Mouse (Mus musculus): ENCODE data around the gene Chaf1a.

The Chaf1a gene

DNA sequence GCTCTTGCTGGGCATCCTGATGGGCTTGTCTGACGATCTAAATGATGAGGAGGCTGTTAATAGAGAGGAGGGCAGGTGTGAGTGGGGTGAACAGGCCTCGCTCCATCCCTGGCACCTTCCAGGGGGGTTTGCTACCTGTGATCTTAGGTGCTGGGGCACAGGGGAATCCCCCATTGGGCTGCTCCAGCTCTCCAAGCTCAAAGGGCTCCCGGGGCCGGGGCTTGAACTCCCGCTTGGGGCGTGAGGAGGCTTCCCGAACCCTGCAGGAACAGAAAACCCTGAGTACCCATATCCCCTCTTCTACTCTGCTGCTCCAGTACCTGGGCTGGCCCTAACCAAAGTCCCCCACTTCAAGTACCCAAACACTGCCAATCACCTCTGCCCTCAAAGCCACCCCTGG, 22.4 kb upstream of the Chaf1a start:
- in situ Hi-C loops (cut with MboI; ENCODE audit: low pct_unique_long_range_greater_than_20kb in 1 of 2, low sequenced_read_pairs in 2 of 2, unreplicated experiment in 1 of 2), result no loop called here

DNA sequence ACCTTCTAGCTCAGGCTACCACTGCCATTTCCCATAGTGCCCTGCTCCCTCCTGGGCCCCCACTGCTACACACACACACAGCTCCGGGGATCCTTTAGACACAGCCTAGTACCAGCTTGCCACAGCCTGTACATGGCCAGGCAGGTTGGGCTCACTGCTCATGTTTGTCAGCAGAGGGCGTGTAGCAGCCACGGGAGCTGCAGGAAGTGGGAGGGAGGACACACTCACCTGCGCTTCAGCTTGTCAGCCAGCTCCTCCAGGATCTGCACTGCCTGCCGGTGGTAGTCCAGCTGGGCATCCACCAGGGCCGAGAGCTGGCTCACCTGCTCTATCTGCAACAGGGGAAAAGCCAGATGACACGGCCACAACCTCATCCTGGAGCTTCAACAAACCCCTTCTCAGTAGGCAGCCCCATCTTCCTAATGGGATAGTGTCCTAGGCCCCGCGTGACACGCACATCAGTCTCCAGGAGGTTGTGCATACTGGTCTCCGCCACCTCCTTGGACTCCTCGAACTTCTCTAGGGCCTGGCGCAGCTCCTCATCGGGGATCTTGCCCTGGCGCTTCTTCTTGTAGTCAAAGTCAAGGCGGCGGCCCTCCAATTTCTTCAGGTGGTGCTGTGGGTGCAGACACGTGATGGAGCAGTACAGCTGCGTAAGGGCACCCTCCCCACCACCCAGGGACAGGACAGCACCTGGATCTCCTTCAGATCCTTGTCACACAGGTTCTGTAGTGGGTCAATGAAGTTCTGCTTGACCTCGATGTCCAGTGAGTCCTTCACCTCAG, 21.7 kb upstream of the Chaf1a start:
- in situ Hi-C loops (cut with MboI; ENCODE audit: low pct_unique_long_range_greater_than_20kb in 1 of 2, low sequenced_read_pairs in 2 of 2, unreplicated experiment in 1 of 2), result no loop called here

DNA sequence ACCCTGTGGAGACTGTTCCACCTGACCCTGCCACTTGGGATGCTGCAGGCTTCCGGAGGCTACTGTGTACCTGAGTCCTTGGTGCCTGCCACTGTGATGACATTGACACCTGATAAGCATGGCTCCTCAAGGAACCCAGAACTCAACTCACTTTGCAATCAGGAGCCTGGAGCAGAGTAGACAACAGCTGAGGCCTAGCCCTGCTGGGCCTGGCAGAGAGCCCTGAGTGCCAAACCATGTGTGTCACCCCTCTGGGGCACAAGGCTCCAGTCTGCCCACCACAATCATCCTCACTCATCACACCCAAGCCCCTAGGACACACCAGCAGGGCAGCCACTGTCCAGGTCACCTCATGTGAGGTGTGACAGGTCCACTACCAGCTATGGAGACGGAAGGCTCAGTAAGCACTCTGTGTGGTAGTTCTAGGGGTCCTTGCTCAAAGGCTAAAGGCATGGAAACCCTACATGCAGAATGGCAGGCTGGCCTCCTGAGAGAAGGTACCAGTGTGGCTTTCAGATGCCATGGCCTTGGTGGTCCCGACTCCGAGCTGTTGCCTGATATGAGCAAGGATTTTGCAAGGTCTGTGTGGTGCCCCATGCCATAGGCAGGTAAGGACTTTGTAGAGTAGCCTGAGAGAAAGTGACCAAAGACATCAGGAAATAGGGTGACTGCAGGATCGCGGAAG, 19.7 kb upstream of the Chaf1a start:
- in situ Hi-C loops (cut with MboI; ENCODE audit: low pct_unique_long_range_greater_than_20kb in 1 of 2, low sequenced_read_pairs in 2 of 2, unreplicated experiment in 1 of 2), result no loop called here

DNA sequence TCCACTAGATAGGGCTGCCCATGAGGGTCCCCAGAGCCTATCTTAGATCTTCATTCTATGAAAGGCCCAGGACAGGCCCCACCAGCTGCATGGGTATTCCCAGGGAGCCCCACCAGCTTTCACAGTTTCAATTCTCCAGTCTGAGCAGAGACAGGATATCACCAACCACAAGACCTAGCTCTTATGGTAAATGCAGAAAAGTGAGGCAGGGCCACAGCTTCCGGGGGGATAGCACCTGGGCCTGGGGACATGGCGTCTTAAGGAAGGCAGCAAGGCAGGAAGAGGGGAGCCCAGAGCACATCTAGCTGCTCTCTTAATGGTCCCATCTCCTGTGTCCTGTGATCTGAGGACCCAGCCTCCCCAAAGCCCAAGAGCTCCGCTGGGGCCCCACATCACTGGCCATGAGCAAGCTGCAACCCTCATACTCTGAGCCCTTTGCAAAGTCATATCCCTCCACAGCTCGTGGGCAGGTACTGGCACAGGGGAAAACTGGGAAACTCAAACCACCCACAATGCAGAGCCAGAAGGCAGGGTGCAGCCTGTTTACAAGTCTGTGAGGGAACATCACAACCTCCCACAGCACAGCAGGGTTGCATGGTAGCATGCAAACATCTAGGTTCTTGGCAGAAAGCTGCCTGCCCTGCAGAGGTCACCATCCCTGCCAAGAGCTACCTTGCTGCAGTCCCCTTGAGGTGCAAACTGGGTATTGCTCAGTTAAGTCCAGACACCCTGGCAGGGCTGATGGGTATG, 18.9 kb upstream of the Chaf1a start:
- in situ Hi-C loops (cut with MboI; ENCODE audit: low pct_unique_long_range_greater_than_20kb in 1 of 2, low sequenced_read_pairs in 2 of 2, unreplicated experiment in 1 of 2), result no loop called here

DNA sequence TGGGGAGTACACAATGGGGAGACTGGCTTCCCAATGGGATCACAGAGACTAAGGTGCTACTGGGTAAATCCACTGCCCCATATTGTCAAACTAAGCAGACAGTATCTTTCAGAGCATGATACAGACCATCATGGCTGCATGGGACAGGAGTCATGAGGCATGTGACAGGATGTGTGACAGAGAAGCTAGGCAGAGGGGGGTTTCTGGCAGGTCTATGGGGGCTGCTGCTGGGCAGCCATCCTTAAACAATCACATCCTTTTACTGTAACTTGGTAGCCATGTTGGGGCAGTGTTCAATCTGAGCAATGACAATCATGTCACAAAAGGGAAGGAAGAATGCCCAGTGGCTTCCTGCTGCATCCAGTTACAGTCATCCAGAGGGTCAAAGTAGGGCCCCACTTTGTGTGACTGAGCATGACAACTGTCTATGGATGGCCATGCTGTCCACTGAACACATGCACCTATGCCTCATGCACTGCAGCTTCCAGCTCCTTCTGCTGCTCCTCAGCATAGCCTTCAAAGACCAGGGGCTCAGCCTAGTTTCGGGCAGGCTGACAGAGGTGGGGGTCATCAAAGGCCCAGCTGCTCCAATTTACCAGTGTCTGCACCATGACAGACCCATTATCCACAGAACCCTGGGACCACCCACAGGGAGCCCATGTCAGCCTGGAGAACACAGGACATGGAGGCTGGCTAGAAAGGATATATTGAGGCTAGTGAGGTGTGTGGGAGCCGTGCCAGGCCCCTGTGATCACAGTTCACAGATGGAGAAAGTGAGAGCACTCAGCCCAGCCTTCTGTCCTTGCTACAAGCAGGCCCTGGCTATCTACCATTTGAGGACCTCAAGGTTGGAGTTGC, 17.9 kb upstream of the Chaf1a start:
- in situ Hi-C loops (cut with MboI; ENCODE audit: low pct_unique_long_range_greater_than_20kb in 1 of 2, low sequenced_read_pairs in 2 of 2, unreplicated experiment in 1 of 2), result no loop called here

DNA sequence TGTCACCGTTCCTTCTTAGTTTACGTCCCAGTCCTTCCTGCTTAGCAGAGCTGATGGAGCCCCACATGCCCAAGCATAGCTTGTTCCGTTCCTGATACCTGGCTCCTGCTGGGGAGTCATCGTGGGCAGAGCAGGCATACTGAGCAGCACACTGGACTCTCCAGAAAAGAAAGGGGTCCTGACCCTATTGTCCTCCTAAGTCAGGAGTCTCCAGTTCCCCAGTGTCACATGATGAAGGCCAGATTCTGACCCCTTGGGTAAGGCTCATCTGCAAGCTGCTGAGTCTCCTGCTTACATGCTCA, 17.3 kb upstream of the Chaf1a start:
- in situ Hi-C loops (cut with MboI; ENCODE audit: low pct_unique_long_range_greater_than_20kb in 1 of 2, low sequenced_read_pairs in 2 of 2, unreplicated experiment in 1 of 2), result no loop called here

DNA sequence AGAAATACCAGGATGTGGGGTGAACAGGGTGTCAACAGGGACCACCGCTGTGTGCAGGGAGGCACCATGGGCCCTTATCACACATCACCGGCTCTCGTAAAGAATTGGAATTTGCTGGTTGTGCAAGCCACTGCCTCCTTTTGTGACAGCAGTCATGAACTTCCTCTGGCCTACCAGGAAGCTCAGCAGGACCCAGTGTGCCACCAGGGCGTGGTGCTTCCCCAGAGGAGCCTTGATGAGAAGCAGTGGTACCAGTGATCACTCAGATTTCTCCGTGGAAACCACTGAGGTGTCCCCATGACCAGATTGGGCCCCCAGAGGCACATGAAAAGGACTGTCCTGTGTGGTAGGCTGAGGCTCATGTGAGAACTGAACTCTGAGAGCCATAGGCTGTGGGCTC, 16.9 kb upstream of the Chaf1a start:
- in situ Hi-C loops (cut with MboI; ENCODE audit: low pct_unique_long_range_greater_than_20kb in 1 of 2, low sequenced_read_pairs in 2 of 2, unreplicated experiment in 1 of 2), result no loop called here

DNA sequence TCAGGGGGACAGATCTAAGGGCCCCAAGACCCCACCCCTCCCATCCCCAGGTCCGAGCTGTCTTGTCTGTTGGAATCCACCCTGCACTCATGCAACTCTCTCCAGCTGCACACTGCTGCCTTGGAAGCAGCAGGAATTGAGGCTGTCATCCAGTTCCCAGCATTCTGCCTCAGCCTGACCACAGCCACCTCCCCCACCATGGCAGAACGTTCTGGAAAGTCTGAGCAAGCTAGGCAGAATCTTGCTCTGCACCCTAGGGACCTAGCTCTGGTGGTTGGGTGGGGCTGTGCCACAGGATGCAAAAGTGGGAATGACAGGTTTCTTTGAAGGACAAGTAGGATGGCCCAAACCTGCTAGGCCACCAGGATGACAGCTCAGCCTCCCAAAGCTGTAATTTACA, 15.8 kb upstream of the Chaf1a start:
- in situ Hi-C loops (cut with MboI; ENCODE audit: low pct_unique_long_range_greater_than_20kb in 1 of 2, low sequenced_read_pairs in 2 of 2, unreplicated experiment in 1 of 2), result no loop called here

DNA sequence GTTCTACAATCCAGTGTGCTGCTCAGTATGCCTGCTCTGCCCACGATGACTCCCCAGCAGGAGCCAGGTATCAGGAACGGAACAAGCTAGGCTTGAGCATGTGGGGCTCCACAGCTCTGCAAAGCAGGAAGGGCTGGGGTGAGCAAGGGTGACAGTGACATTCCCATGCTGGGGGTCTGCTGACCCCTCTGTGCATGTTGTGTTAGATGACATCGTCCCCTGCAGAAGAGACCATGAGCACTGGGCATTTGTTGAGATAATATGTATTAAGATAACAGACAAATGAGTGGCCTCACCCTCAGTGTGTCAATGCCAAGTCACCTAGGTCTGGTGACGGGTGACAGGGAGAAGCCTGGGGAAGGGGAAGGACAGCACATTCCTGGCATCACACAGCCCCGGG, 15.3 kb upstream of the Chaf1a start:
- in situ Hi-C loops (cut with MboI; ENCODE audit: low pct_unique_long_range_greater_than_20kb in 1 of 2, low sequenced_read_pairs in 2 of 2, unreplicated experiment in 1 of 2), result no loop called here

DNA sequence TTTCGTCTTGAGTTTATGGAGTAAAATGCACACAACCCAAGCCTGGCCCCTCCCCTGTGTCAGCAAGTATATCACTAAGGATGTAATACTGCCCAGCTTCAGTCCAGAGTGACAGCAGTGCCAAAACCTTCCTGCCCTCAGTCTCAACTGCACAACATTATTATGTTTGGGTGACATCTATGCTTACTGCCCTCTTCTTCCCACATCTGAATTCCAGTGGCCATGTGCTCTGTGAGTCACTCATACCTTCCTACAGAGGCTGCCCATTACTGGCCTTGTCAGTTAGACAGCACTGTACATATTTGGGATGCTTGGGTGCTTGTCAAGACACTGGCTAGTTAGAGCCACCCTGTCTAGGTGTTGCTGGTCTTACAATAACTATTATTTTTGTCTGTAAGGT, 13.9 kb upstream of the Chaf1a start:
- in situ Hi-C loops (cut with MboI; ENCODE audit: low pct_unique_long_range_greater_than_20kb in 1 of 2, low sequenced_read_pairs in 2 of 2, unreplicated experiment in 1 of 2), result no loop called here

DNA sequence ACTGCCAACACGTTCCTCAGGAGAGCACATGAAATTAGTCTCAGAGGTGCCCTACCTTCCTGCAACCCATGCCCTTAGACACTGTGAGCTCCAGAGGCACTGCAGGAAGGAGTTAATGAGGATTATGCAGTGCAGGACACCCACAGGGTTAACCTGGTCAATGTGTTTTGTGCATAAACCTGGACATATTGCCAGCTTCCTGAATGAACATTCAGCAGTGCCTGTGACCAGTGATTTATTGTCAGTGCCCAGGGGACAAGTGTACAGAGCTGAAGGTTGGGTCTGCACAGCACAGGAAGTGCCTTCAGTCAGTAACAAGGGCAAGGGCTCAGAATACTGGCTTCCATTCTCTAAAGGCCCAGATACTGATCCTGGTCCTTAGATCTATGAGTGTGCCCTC, 13.4 kb upstream of the Chaf1a start:
- in situ Hi-C loops (cut with MboI; ENCODE audit: low pct_unique_long_range_greater_than_20kb in 1 of 2, low sequenced_read_pairs in 2 of 2, unreplicated experiment in 1 of 2), result no loop called here

DNA sequence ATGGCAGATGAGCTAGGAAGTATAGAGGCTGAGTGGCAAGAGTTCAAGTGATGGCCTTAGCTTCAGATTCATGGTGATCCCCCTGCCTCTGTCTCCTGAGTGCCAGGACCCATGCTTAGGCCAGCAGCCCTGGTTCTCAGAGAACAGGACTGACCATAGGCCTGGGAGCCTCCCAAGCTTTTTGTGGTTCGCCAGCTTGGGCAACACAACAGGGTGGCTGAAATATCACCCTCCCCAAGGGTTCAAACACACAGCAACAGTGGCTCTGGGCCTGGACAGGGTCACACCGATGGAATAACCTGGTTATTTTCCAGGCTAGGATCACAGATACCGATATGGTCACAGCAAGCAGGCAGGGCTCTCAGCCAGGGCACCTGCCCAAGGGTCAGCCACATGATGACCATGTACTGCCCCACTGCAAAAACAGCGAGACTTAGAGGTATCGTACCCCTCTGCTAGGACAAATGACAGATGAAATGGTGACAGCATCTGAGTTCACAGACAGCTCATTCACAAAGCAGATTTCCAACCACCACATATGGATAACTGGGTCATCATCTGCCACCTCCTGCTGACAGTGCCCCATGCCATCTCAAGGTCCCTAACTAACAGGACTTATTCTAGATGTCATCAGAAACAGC, 12.3 kb upstream of the Chaf1a start:
- in situ Hi-C loops (cut with MboI; ENCODE audit: low pct_unique_long_range_greater_than_20kb in 1 of 2, low sequenced_read_pairs in 2 of 2, unreplicated experiment in 1 of 2), result no loop called here

DNA sequence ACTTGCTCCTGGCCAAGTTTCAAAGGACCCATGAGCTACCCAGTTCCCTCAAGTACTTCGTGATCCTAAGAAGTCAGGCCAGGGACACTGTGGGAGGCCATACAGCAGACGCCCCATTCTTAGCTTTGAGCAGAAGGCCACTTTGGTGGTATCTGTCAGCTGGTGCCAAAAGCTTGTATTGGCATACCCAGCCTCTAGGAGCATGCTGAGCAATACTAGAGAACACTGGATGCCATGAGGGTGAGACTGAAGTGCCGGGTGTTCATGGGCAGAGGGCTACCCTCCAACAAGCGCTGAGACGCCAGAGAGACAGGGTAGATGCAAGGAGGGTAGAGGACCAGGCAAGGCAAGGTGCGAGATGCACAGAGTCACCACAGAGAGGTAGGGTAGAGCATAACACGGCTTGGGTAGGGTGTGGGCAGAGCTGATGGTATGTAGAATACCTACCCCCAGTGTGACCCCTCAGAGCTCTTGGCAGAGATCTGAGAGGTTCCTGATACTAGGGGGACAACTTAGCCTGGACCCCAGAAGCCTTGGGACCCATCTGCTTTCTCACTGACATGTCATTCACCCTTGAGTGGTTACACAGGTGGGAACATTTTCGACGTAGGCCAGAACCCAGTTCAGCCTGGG, 9.9 kb upstream of the Chaf1a start:
- in situ Hi-C loops (cut with MboI; ENCODE audit: low pct_unique_long_range_greater_than_20kb in 1 of 2, low sequenced_read_pairs in 2 of 2, unreplicated experiment in 1 of 2), result no loop called here

DNA sequence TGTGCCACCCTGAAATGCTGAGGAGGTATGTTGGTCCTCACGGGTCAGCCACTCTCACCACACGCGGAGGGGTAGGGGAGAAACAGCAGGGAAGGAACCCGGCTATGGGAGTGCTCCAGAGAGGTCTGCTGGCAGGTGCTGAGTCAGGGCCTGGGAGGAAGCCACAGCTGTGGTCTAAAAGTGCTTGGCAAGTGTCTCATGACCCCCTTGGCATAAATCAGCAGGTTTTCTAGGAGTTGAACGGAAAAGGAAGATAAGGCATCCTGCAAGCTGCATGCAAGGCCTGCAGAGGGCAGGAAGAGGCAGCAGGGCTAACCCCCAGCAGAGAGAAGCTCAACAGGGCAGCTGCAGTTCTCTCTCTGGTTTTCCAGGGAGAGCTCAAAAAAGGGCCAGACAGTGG, 9.3 kb upstream of the Chaf1a start:
- in situ Hi-C loops (cut with MboI; ENCODE audit: low pct_unique_long_range_greater_than_20kb in 1 of 2, low sequenced_read_pairs in 2 of 2, unreplicated experiment in 1 of 2), result no loop called here

DNA sequence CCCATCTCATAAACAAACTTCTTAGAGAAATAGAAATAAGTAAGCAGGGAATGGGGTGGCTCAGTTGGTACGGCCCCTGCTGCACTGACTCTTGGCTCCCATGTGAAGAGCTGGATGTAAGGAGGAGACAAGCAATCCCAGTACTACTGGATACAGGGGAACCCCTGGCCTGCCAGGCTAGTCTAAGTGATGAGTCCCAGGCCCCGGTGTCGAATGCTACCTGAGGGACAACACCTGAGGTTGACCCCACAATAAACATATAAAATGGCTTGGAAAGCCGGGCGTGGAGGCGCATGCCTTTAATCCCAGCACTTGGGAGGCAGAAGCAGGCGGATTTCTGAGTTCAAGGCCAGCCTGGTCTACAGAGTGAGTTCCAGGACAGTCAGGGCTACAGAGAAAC, 8.8 kb upstream of the Chaf1a start:
- in situ Hi-C loops (cut with MboI; ENCODE audit: low pct_unique_long_range_greater_than_20kb in 1 of 2, low sequenced_read_pairs in 2 of 2, unreplicated experiment in 1 of 2), result no loop called here

DNA sequence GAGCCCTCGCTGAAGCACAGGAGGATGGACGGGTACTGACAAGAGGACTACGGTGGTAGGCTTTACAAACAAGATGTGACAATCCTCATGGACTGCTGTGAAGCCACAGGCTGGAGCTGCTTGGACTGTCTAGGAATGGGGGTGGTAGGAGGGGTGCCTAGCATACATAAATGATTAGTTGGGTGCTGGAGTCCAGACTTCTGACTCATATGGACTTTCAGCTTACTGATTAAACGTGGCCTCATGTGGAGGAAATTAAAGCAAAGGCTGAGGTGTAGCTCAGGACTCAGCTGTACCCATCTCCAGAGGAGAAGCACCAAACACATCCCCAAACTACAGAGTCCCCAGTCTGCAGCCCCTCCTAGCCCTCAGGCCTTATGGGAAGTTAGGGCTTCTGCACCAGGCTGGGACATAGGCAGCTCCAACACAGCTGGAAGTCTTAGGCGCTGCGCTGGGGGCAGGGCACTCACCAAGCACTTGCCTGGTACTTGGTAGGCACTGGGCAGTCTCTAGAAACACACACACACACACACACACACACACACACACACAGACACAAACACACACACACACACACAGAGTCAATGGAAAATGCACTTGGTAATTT, 8.0 kb upstream of the Chaf1a start:
- in situ Hi-C loops (cut with MboI; ENCODE audit: low pct_unique_long_range_greater_than_20kb in 1 of 2, low sequenced_read_pairs in 2 of 2, unreplicated experiment in 1 of 2), result no loop called here

DNA sequence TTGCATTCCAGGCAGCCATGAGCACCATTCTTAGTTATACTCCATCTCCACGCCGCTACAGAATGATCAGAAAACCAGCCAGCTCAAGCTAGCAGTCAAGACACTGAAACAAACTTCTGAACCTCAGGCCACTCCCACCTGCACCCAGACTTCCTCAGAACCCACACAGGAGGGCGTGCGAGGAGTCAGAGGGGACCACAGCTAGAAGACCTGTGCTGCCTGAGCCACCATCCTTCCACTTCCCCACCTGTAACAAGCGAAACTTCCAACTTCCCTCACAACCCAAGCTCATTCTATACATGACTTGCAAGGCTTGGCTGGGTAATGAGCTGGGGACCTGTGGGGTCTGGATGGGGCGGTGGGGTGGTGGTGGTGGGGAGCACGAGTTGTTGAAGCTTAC, 7.4 kb upstream of the Chaf1a start:
- in situ Hi-C loops (cut with MboI; ENCODE audit: low pct_unique_long_range_greater_than_20kb in 1 of 2, low sequenced_read_pairs in 2 of 2, unreplicated experiment in 1 of 2), result no loop called here

All from mouse embryonic stem cell (cell line).